ENCODE assay signal across 13 mouse cellular contexts in genomic region chr11:53662794-53663674, GRCm38 (mm10). TPM values are rescaled to one million over a fixed set of nuclear protein-coding genes. Genes with fewer than 3 reads are reported as not detected.
DNase-seq lines count a peak whose midpoint lies in the region; ATAC-seq lines count a peak whose summit lies in the region.
"Had no signal": no experiment of that assay in that cellular context is flagged by ENCODE, and none has a peak within 500 bp of the region (broad histone marks: within the 10 kb centered on the region; RNA-seq: fewer than 3 reads in every experiment).

No protein-coding gene starts in this region.

- 68% methylated on average over 14 of the region's 14 CpGs for WGBS in intestine, embryonic 15.5 days

- ATAC-seq in activated CD4-positive, CD25-positive, alpha-beta regulatory T cell, adult 4 months, result peak; percentile 66
- ATAC-seq in inflammation-experienced regulatory T-cells, adult 6 months, result peak; percentile 88
- ATAC-seq in intestine, embryonic 15.5 days, result no peak

- no peak overlapping the region for H3K9ac ChIP-seq in intestine, embryonic 15.5 days
- H3K9ac ChIP-seq: heart, embryonic 15.5 days had no signal

- no peaks in the 10 kb centered on the region for H3K27me3 ChIP-seq in intestine, embryonic 15.5 days (replicated peaks)
- H3K27me3 ChIP-seq: heart, embryonic 15.5 days had no signal

- 0 out of 2 replicates have a peak, but pooled peaks cover 2% of the 10 kb centered on the region for H3K4me1 ChIP-seq in intestine, embryonic 15.5 days (replicated peaks)

- DNase-seq in layer of hippocampus, adult 9-11 months, result peak; percentile 17
- DNase-seq in layer of hippocampus, postnatal 14 days (ENCODE audit: low spot score in 2 of 2), result no peak
- DNase-seq in right cerebral cortex, postnatal 10 days (ENCODE audit: low spot score in 2 of 2), result peak; percentile 30 to 41
- no peak for DNase-seq in urinary bladder, postnatal 14 days (ENCODE audit: low spot score)
- DNase-seq in gastrocnemius, postnatal 10 days, result no peak
- DNase-seq: kidney, adult 8-10 months; lung, postnatal 4 days had no signal

- H3K27ac ChIP-seq in intestine, embryonic 15.5 days, result no peak overlapping the region
- H3K27ac ChIP-seq: heart, embryonic 15.5 days had no signal

- no peak overlapping the region for H3K4me3 ChIP-seq in intestine, embryonic 15.5 days (replicated peaks)
- H3K4me3 ChIP-seq: heart, embryonic 15.5 days had no signal

- no peaks in the 10 kb centered on the region for H3K9me3 ChIP-seq in intestine, embryonic 15.5 days
- H3K9me3 ChIP-seq: heart, embryonic 15.5 days had no signal

- H3K4me2 ChIP-seq in intestine, embryonic 15.5 days (replicated peaks), result no peak overlapping the region
- H3K4me2 ChIP-seq: heart, embryonic 15.5 days had no signal

- H3K36me3 ChIP-seq in intestine, embryonic 15.5 days, result peaks cover 6% of the 10 kb centered on the region

RNA-seq across cellular contexts. Expression of gene Il13, which starts 28.5 kb away (rescaled TPM):
- not detected for total RNA-seq in layer of hippocampus, postnatal 14 days (2021)
- not detected for polyA plus RNA-seq in activated CD4-positive, CD25-positive, alpha-beta regulatory T cell, adult 4 months (2017; shearing (Covaris generic))
- not detected for polyA plus RNA-seq in inflammation-experienced regulatory T-cells, adult 6 months (2017; shearing (Covaris generic))
- total RNA-seq in gastrocnemius, postnatal 10 days (2021), result not detected
- polyA plus RNA-seq in intestine, embryonic 15.5 days (2015; fragmentation: Nextera tagmentation; extraction: Ambion mirVana), result not detected in 2 replicates
- polyA plus RNA-seq: heart, embryonic 15.5 days; spleen, adult 2 months had no signal

RNA-seq across cellular contexts. Expression of gene Rad50, which starts 44.1 kb away (rescaled TPM):
- 10 to 100 TPM in 1 of 2 experiments, 1 to 10 TPM in 1; 9.0 to 10.5 TPM for total RNA-seq in layer of hippocampus, postnatal 14 days (2021)
- polyA plus RNA-seq in activated CD4-positive, CD25-positive, alpha-beta regulatory T cell, adult 4 months (2017; shearing (Covaris generic)), result 10 to 100 TPM; 43.2 to 44.8 TPM
- polyA plus RNA-seq in inflammation-experienced regulatory T-cells, adult 6 months (2017; shearing (Covaris generic)), result 10 to 100 TPM; 47.3 to 53.7 (median 48.6) TPM
- total RNA-seq in gastrocnemius, postnatal 10 days (2021), result 10 to 100 TPM in 1 of 2 experiments, 1 to 10 TPM in 1; 7.9 to 10.1 TPM
- polyA plus RNA-seq in intestine, embryonic 15.5 days (2015; fragmentation: Nextera tagmentation; extraction: Ambion mirVana), result 30.9 and 35.4 TPM in 2 replicates

RNA-seq across cellular contexts. Expression of gene Il4, which starts 44.6 kb away (rescaled TPM):
- total RNA-seq in layer of hippocampus, postnatal 14 days (2021), result not detected
- polyA plus RNA-seq in activated CD4-positive, CD25-positive, alpha-beta regulatory T cell, adult 4 months (2017; shearing (Covaris generic)), result 10 to 100 TPM in 1 of 2 experiments, 1 to 10 TPM in 1; 8.8 to 10.4 TPM
- 10 to 100 TPM in 2 of 3 experiments, 1 to 10 TPM in 1; 3.1 to 26.5 (median 14.7) TPM for polyA plus RNA-seq in inflammation-experienced regulatory T-cells, adult 6 months (2017; shearing (Covaris generic))
- not detected for total RNA-seq in gastrocnemius, postnatal 10 days (2021)
- polyA plus RNA-seq in intestine, embryonic 15.5 days (2015; fragmentation: Nextera tagmentation; extraction: Ambion mirVana), result 0.56 and 0.59 TPM in 2 replicates

RNA-seq across cellular contexts. Expression of gene Il5, which starts 57.6 kb away (rescaled TPM):
- not detected for total RNA-seq in layer of hippocampus, postnatal 14 days (2021)
- polyA plus RNA-seq in activated CD4-positive, CD25-positive, alpha-beta regulatory T cell, adult 4 months (2017; shearing (Covaris generic)), result under 1 TPM in 1 of 2 experiments, not detected in 1; 0.21 TPM
- not detected for polyA plus RNA-seq in inflammation-experienced regulatory T-cells, adult 6 months (2017; shearing (Covaris generic))
- total RNA-seq in gastrocnemius, postnatal 10 days (2021), result not detected
- not detected in 2 replicates for polyA plus RNA-seq in intestine, embryonic 15.5 days (2015; fragmentation: Nextera tagmentation; extraction: Ambion mirVana)
- polyA plus RNA-seq: heart, embryonic 15.5 days; limb, embryonic 14.5 days; spleen, adult 2 months had no signal

Comparison
In these comparisons a context has a peak if more than half of its experiments do, and no peak if none do; other contexts are left out.
1. DNase-seq: peak in layer of hippocampus, adult 9-11 months (single experiment) and right cerebral cortex, postnatal 10 days (2 of 2); none in layer of hippocampus, postnatal 14 days (0 of 2), urinary bladder, postnatal 14 days (single experiment) and gastrocnemius, postnatal 10 days (single experiment).